Mouse (Mus musculus): ENCODE results near the gene Satb2.

The Satb2 gene

GRCm38 (mm10) chr1:56928731-56929130, 49.7 kb downstream of the Satb2 start:
- no peak for DNase-seq (ENCODE audit: low spot score)

GRCm38 (mm10) chr1:56920472-56920871, 58.0 kb downstream of the Satb2 start:
- no peak for DNase-seq (ENCODE audit: low spot score)

GRCm38 (mm10) chr1:56914279-56914678, 64.2 kb downstream of the Satb2 start:
- DNase-seq (ENCODE audit: low spot score): no peak

- no peak for DNase-seq (ENCODE audit: low spot score)
These were observed 77.7 kb downstream of the Satb2 start for GRCm38 (mm10) chr1:56900706-56901287.

GRCm38 (mm10) chr1:56900187-56900586, 78.3 kb downstream of the Satb2 start:
- no peak for DNase-seq (ENCODE audit: low spot score)

- no peak for DNase-seq (ENCODE audit: low spot score)
These were observed 79.6 kb downstream of the Satb2 start for GRCm38 (mm10) chr1:56898606-56899396.

GRCm38 (mm10) chr1:56897492-56898180, 80.8 kb downstream of the Satb2 start:
- DNase-seq (ENCODE audit: low spot score): no peak

- DNase-seq (ENCODE audit: low spot score): no peak
These were observed 81.8 kb downstream of the Satb2 start for GRCm38 (mm10) chr1:56896670-56897069.

GRCm38 (mm10) chr1:56892766-56893165, 85.7 kb downstream of the Satb2 start:
- DNase-seq (ENCODE audit: low spot score): no peak

GRCm38 (mm10) chr1:56888939-56889338, 89.5 kb downstream of the Satb2 start:
- DNase-seq (ENCODE audit: low spot score): no peak

- DNase-seq (ENCODE audit: low spot score): no peak
These were observed 90.9 kb downstream of the Satb2 start for GRCm38 (mm10) chr1:56887524-56887923.

- no peak for DNase-seq (ENCODE audit: low spot score)
These were observed 107.0 kb downstream of the Satb2 start for GRCm38 (mm10) chr1:56871485-56871884.

- DNase-seq (ENCODE audit: low spot score): no peak
These were observed 113.2 kb downstream of the Satb2 start for GRCm38 (mm10) chr1:56865246-56865645.

GRCm38 (mm10) chr1:56862799-56863198, 115.7 kb downstream of the Satb2 start:
- no peak for DNase-seq (ENCODE audit: low spot score)

GRCm38 (mm10) chr1:56857202-56857601, 121.2 kb downstream of the Satb2 start:
- DNase-seq (ENCODE audit: low spot score): no peak

GRCm38 (mm10) chr1:56850446-56850845, 128.0 kb downstream of the Satb2 start:
- DNase-seq (ENCODE audit: low spot score): no peak

GRCm38 (mm10) chr1:56846358-56846757, 132.1 kb downstream of the Satb2 start:
- no peak for DNase-seq (ENCODE audit: low spot score)

GRCm38 (mm10) chr1:56845523-56846118, 132.8 kb downstream of the Satb2 start:
- no peak for DNase-seq (ENCODE audit: low spot score)

GRCm38 (mm10) chr1:56844551-56845330, 133.7 kb downstream of the Satb2 start:
- DNase-seq (ENCODE audit: low spot score): no peak

GRCm38 (mm10) chr1:56838901-56839300, 139.5 kb downstream of the Satb2 start:
- DNase-seq (ENCODE audit: low spot score): no peak

GRCm38 (mm10) chr1:56833984-56834900, 144.2 kb downstream of the Satb2 start:
- no peak for DNase-seq (ENCODE audit: low spot score)
